Mouse (Mus musculus) cortical plate, adult 2 months (tissue): ENCODE measurements at regions not wholly inside any gene's neighbourhood (a gene's known extent, or its start where the extent isn't known, plus 50 kb on each side); places are given as distances from the start of the nearest gene placed in this dataset.

Experiments used
- CTCF ChIP-seq: fragments of 200-500 bp; IDR thresholded peaks from 2 replicates; pipeline ENCODE4 v1.5.1; 2011; ENCODE audit warnings: mild to moderate bottlenecking, control low read depth, low read length; ENCODE audit not compliant: insufficient read depth; ENCODE audit errors: extremely low read depth
- POLR2A ChIP-seq: fragments of 200-500 bp; IDR thresholded peaks from 2 replicates; pipeline ENCODE4 v1.6.1; 2011; ENCODE audit warnings: mild to moderate bottlenecking, low read length, control low read depth; ENCODE audit not compliant: insufficient read depth; ENCODE audit errors: extremely low read depth

DNA sequence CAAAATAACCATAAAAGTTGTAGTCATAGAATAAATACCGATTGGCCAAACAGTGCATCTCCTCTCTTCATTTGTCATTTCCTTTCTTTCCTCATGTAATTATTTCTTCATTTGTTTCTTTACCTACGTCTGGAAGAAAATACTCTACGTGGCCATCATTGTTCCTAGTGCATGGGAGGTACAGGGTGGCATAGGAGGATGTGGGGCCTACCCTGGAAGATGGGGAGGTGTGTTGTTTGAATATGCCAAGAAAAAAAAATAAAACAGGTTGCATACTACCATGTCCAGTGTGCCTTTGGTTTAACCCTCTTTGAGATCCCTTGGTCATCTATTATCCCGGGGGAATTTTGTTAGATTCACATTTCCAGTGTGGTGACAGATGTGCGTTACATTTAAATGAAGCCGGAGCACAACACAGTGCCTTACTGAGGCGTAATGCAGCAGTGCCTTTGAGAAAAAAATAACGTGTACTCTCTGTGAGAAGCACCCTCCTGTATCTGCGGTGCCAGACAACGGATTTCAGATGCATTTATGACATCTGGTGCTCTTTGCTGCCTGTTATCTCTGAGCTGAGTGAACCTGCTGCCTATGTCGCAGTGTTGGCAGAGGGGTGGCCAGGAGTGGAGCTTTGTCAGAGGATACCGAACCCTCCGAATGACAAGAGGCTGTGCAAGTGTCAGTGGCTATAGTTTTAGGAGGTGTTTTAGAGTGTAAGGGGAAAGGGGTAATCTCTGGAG, 169.4 kb upstream of the Dmrta1 start:
- TF ChIP-seq POLR2A (no peak), CTCF (no peak)
